In the genomic region with DNA sequence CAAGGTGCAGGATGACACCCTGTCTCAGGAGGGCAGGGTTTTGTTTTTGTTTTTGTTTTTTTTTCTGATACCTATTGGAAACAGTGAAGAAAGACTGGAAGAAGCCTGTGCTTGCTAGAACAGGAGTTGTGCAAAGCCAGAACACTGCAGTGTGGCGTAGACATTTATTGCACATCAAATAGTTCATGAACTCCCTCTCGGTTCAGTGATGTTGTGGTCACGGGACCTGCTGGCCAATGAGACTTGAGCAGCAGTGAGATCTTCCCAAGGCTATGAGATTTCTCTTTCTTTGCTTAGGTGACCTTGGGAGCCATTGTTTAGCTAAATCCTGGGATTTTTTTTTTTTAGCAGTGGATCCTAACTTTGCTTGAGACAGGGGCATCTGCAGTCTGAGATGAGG, we compare ENCODE assay signal across 26 mouse cellular contexts. TPM values are rescaled to one million over a fixed set of nuclear protein-coding genes. Genes with fewer than 3 reads are reported as not detected.
DNase-seq lines count a peak whose midpoint lies in the region; ATAC-seq and TF ChIP-seq lines count a peak whose summit lies in the region.
"Had no signal": no experiment of that assay in that cellular context is flagged by ENCODE, and none has a peak within 500 bp of the region (broad histone marks: within the 10 kb centered on the region; RNA-seq: fewer than 3 reads in every experiment).

No protein-coding gene starts in this region.

- H3K4me3 ChIP-seq in ES-E14 (ENCODE audit: insufficient read depth in 1 of 2, low read depth in 1 of 2, low read length in 2 of 2, poor library complexity in 1 of 2, severe bottlenecking in 1 of 2), result no peak overlapping the region
- peak overlapping the region; percentile 45 for H3K4me3 ChIP-seq in liver, embryonic 13.5 days (replicated peaks)
- H3K4me3 ChIP-seq in liver, postnatal 0 days (ENCODE audit: low read depth, low read length), result peak overlapping the region; percentile 42; the same call in 1 of the 2 replicates
- no peak overlapping the region for H3K4me3 ChIP-seq in forebrain, embryonic 15.5 days
- H3K4me3 ChIP-seq: embryonic facial prominence, embryonic 15.5 days; forebrain, embryonic 10.5 days; hindbrain, embryonic 10.5 days had no signal

- in situ Hi-C loops in ES-E14 (cut with MboI; ENCODE audit: low sequenced_read_pairs in 2 of 2, unreplicated experiment in 2 of 2), result no loop called here

- 0 out of 2 replicates have a peak, but pooled peaks have one; percentile 9 for TF ChIP-seq EP300 in liver, postnatal 0 days (IDR thresholded peaks at IDR 0.05; ENCODE audit: low read depth)

- no peaks in the 10 kb centered on the region for H3K36me3 ChIP-seq in ES-E14 (ENCODE audit: control insufficient read depth, insufficient read depth, low read length, poor library complexity, severe bottlenecking)
- no peaks in the 10 kb centered on the region for H3K36me3 ChIP-seq in liver, embryonic 13.5 days
- no peaks in the 10 kb centered on the region for H3K36me3 ChIP-seq in liver, postnatal 0 days (replicated peaks; ENCODE audit: insufficient read depth, low read length)
- H3K36me3 ChIP-seq in forebrain, embryonic 15.5 days, result no peaks in the 10 kb centered on the region
- H3K36me3 ChIP-seq: embryonic facial prominence, embryonic 15.5 days; forebrain, embryonic 10.5 days; hindbrain, embryonic 10.5 days had no signal

- no peak overlapping the region for H3K9ac ChIP-seq in ES-E14 (ENCODE audit: insufficient read depth, low read depth, low read length, poor library complexity, severe bottlenecking)
- H3K9ac ChIP-seq in liver, embryonic 13.5 days, result no peak overlapping the region
- H3K9ac ChIP-seq in liver, postnatal 0 days (replicated peaks), result peak overlapping the region; percentile 63; the same call in 1 of the 2 replicates
- H3K9ac ChIP-seq in forebrain, embryonic 15.5 days (replicated peaks), result no peak overlapping the region
- H3K9ac ChIP-seq: embryonic facial prominence, embryonic 15.5 days; hindbrain, embryonic 14.5 days had no signal

- no peaks in the 10 kb centered on the region for H3K27me3 ChIP-seq in liver, embryonic 13.5 days
- H3K27me3 ChIP-seq in liver, postnatal 0 days (ENCODE audit: insufficient read depth, low read length), result no peaks in the 10 kb centered on the region
- H3K27me3 ChIP-seq in forebrain, embryonic 15.5 days, result no peaks in the 10 kb centered on the region
- H3K27me3 ChIP-seq: embryonic facial prominence, embryonic 15.5 days; Patski had no signal

- no peak for TF ChIP-seq CTCF in liver, postnatal 0 days (IDR thresholded peaks at IDR 0.05; ENCODE audit: low read depth)

- no peak overlapping the region for H3K27ac ChIP-seq in ES-E14 (ENCODE audit: insufficient read depth, low read depth, low read length, poor library complexity, severe bottlenecking)
- no peak overlapping the region for H3K27ac ChIP-seq in liver, embryonic 13.5 days
- peak overlapping the region; percentile 90 for H3K27ac ChIP-seq in liver, postnatal 0 days (ENCODE audit: low read depth)
- H3K27ac ChIP-seq in forebrain, embryonic 15.5 days (replicated peaks), result no peak overlapping the region
- H3K27ac ChIP-seq: embryonic facial prominence, embryonic 15.5 days; forebrain, embryonic 10.5 days; hindbrain, embryonic 10.5 days; hindbrain, embryonic 14.5 days had no signal

- H3K4me2 ChIP-seq in liver, embryonic 13.5 days, result peak overlapping the region; percentile 53
- peak overlapping the region; percentile 68 for H3K4me2 ChIP-seq in liver, postnatal 0 days (ENCODE audit: low read depth, low read length)
- no peak overlapping the region for H3K4me2 ChIP-seq in forebrain, embryonic 15.5 days (replicated peaks)
- H3K4me2 ChIP-seq: embryonic facial prominence, embryonic 15.5 days; hindbrain, embryonic 14.5 days had no signal

- no peak for ATAC-seq in liver, embryonic 13.5 days (ENCODE audit: low read depth)
- ATAC-seq in liver, postnatal 0 days, result peak; percentile 66
- no peak for ATAC-seq in forebrain, embryonic 15.5 days (replicated peaks)
- ATAC-seq: forebrain, embryonic 14.5 days; Patski had no signal

- intact Hi-C loops in heart, postnatal 25 days (cut with DNase I), result no loop called here

- peak; percentile 29 for DNase-seq in heart, adult 11 months
- DNase-seq in heart, postnatal 25 days (ENCODE audit: low spot score), result no peak
- no peak for DNase-seq in ES-E14 (ENCODE audit: low read depth, low spot score)
- no peak for DNase-seq in liver, embryonic 13.5 days
- DNase-seq in liver, postnatal 0 days, result no peak
- no peak for DNase-seq in lung, postnatal 14 days
- DNase-seq: adrenal gland, adult 2 months; adrenal gland, postnatal 25 days; cerebellum, adult 2 months; cerebellum, postnatal 10 days; embryo, embryonic 11 days; gastrocnemius, postnatal 25 days; heart, postnatal 10 days had no signal

- 60% methylated on average over 3 of the region's 3 CpGs for WGBS in liver, embryonic 13.5 days (ENCODE audit: insufficient replicate concordance)
- 48% methylated on average over 3 of the region's 3 CpGs for WGBS in liver, postnatal 0 days (ENCODE audit: insufficient replicate concordance)
- 83% methylated on average over 3 of the region's 3 CpGs for WGBS in forebrain, embryonic 15.5 days

- H3K9me3 ChIP-seq in ES-E14 (ENCODE audit: control insufficient read depth, insufficient read depth, low read depth, low read length), result no peaks in the 10 kb centered on the region
- no peaks in the 10 kb centered on the region for H3K9me3 ChIP-seq in liver, embryonic 13.5 days (replicated peaks)
- no peaks in the 10 kb centered on the region for H3K9me3 ChIP-seq in liver, postnatal 0 days (ENCODE audit: low read length)
- H3K9me3 ChIP-seq in forebrain, embryonic 15.5 days, result no peaks in the 10 kb centered on the region
- H3K9me3 ChIP-seq: embryonic facial prominence, embryonic 15.5 days; forebrain, embryonic 10.5 days had no signal

- peaks cover 5 to 19% of the 10 kb centered on the region in 2 experiments for H3K4me1 ChIP-seq in ES-E14 (ENCODE audit: control insufficient read depth in 2 of 2, insufficient read depth in 2 of 2, low read length in 2 of 2, poor library complexity in 1 of 2)
- H3K4me1 ChIP-seq in liver, embryonic 13.5 days (replicated peaks), result 0 out of 2 replicates have a peak, but pooled peaks cover 5% of the 10 kb centered on the region
- H3K4me1 ChIP-seq in liver, postnatal 0 days (ENCODE audit: insufficient read depth), result peaks cover 10% of the 10 kb centered on the region
- H3K4me1 ChIP-seq in forebrain, embryonic 15.5 days, result no peaks in the 10 kb centered on the region
- H3K4me1 ChIP-seq: embryonic facial prominence, embryonic 15.5 days; forebrain, embryonic 10.5 days; hindbrain, embryonic 10.5 days had no signal

TF ChIP-seq in ES-E14, 5 proteins besides CTCF, POLR2A, EP300 and RAD21:
- TF ChIP-seq CHD2 (IDR thresholded peaks at IDR 0.05; ENCODE audit: low read depth, low read length) (no peak), ZNF384 (IDR thresholded peaks at IDR 0.05; ENCODE audit: low read depth, low read length) (peak; percentile 55; the same call in 1 of the 2 replicates)

RNA-seq across cellular contexts. Expression of a gene that starts 2.3 kb away (rescaled TPM):
- 1 to 10 TPM; 4.0 to 4.3 TPM for total RNA-seq in heart, postnatal 25 days (2021)
- 0.62 and 1.1 TPM in 2 replicates for total RNA-seq in ES-E14 (2012; rRNA removed)
- polyA plus RNA-seq in liver, embryonic 13.5 days (2015; fragmentation: Nextera tagmentation; extraction: Ambion mirVana), result 7.1 and 12.1 TPM in 2 replicates
- polyA plus RNA-seq in liver, postnatal 0 days (2015; fragmentation: Nextera tagmentation; extraction: Ambion mirVana), result 11.6 and 14.6 TPM in 2 replicates
- not detected in 2 replicates for polyA plus RNA-seq in forebrain, embryonic 15.5 days (2015; fragmentation: Nextera tagmentation; extraction: Ambion mirVana)
- total RNA-seq: common myeloid progenitor, adult 5-6 weeks; granulocyte monocyte progenitor cell, adult 5-6 weeks had no signal
- polyA plus RNA-seq: C2C12; embryonic facial prominence, embryonic 15.5 days; erythroblast, embryonic 14.5 days; forebrain, embryonic 10.5 days; forebrain, embryonic 14.5 days; heart, embryonic 14.5 days; hindbrain, embryonic 10.5 days; hindbrain, embryonic 14.5 days had no signal

RNA-seq across cellular contexts. Expression of a gene that starts 31.0 kb away (rescaled TPM):
- under 1 TPM in 1 of 2 experiments, not detected in 1; 0.78 TPM for total RNA-seq in heart, postnatal 25 days (2021)
- 0.48 TPM in 1 of 2 replicates, not detected in the other for total RNA-seq in ES-E14 (2012; rRNA removed)
- polyA plus RNA-seq in liver, embryonic 13.5 days (2015; fragmentation: Nextera tagmentation; extraction: Ambion mirVana), result 17.7 and 18.7 TPM in 2 replicates
- 235 and 247 TPM in 2 replicates for polyA plus RNA-seq in liver, postnatal 0 days (2015; fragmentation: Nextera tagmentation; extraction: Ambion mirVana)
- polyA plus RNA-seq in forebrain, embryonic 15.5 days (2015; fragmentation: Nextera tagmentation; extraction: Ambion mirVana), result 0.64 and 0.70 TPM in 2 replicates
- total RNA-seq: gastrocnemius, postnatal 25 days had no signal
- polyA plus RNA-seq: adrenal gland, adult 2 months; C2C12; erythroblast, embryonic 14.5 days; forebrain, embryonic 10.5 days had no signal

RNA-seq across cellular contexts. Expression of a gene that starts 36.7 kb away (rescaled TPM):
- total RNA-seq in heart, postnatal 25 days (2021), result 100 to 1,000 TPM; 142 to 144 TPM
- 20.2 and 20.8 TPM in 2 replicates for total RNA-seq in ES-E14 (2012; rRNA removed)
- polyA plus RNA-seq in liver, embryonic 13.5 days (2015; fragmentation: Nextera tagmentation; extraction: Ambion mirVana), result 0.29 and 0.49 TPM in 2 replicates
- polyA plus RNA-seq in liver, postnatal 0 days (2015; fragmentation: Nextera tagmentation; extraction: Ambion mirVana), result 0.13 and 0.38 TPM in 2 replicates
- 0.13 and 0.36 TPM in 2 replicates for polyA plus RNA-seq in forebrain, embryonic 15.5 days (2015; fragmentation: Nextera tagmentation; extraction: Ambion mirVana)
- polyA plus RNA-seq: erythroblast, embryonic 14.5 days; Patski had no signal

RNA-seq across cellular contexts. Expression of a gene that starts 42.1 kb away (rescaled TPM):
- not detected for total RNA-seq in heart, postnatal 25 days (2021)
- 904 and 1,760 TPM in 2 replicates for total RNA-seq in ES-E14 (2012; rRNA removed)
- not detected in 2 replicates for polyA plus RNA-seq in liver, embryonic 13.5 days (2015; fragmentation: Nextera tagmentation; extraction: Ambion mirVana)
- not detected in 2 replicates for polyA plus RNA-seq in liver, postnatal 0 days (2015; fragmentation: Nextera tagmentation; extraction: Ambion mirVana)
- not detected in 2 replicates for polyA plus RNA-seq in forebrain, embryonic 15.5 days (2015; fragmentation: Nextera tagmentation; extraction: Ambion mirVana)
- total RNA-seq: adrenal gland, adult 2 months; adrenal gland, postnatal 25 days; common myeloid progenitor, adult 5-6 weeks; gastrocnemius, postnatal 25 days; granulocyte monocyte progenitor cell, adult 5-6 weeks; heart, postnatal 10 days had no signal
- polyA plus RNA-seq: adrenal gland, adult 2 months; C2C12; embryonic facial prominence, embryonic 11.5 days; erythroblast, embryonic 14.5 days; forebrain, embryonic 14.5 days; heart, embryonic 14.5 days; hindbrain, embryonic 10.5 days; Patski had no signal

Comparison
In these comparisons a context has a peak if more than half of its experiments do, and no peak if none do; other contexts are left out.
1. RNA of a gene that starts 31.0 kb away (polyA plus RNA-seq): 235 to 247 TPM in liver, postnatal 0 days; 17.7 to 18.7 TPM in liver, embryonic 13.5 days and 0.64 to 0.70 TPM in forebrain, embryonic 15.5 days; every median in the first group is over 10 times any median in the second.
2. H3K4me3 ChIP-seq: peak in liver, embryonic 13.5 days (single experiment) and liver, postnatal 0 days (single experiment); none in ES-E14 (0 of 2) and forebrain, embryonic 15.5 days (single experiment).